Mouse (Mus musculus): ENCODE data around the gene Gm14214. TPM values are rescaled to one million over a fixed set of nuclear protein-coding genes. Genes with fewer than 3 reads are reported as not detected.

Gene Gm14214
- not detected in 2 replicates for polyA plus RNA-seq (2014; fragmentation: Nextera tagmentation; extraction: Ambion mirVana)

GRCm38 (mm10) chr2:154769930-154770329 is at the start of gene Gm14214:
Gene Gm14214, minus strand, starts transcription at chr2:154770030.
- Histone ChIP-seq H3K4me3 (ENCODE audit: low read depth, low read length) (no peak within 1 kb of the TSS), H3K4me1 (ENCODE audit: control insufficient read depth, insufficient read depth, low read length) (no peaks in the 10 kb centered on the region), H3K36me3 (ENCODE audit: control insufficient read depth, insufficient read depth, low read length) (no peaks in the 10 kb centered on the region), H3K9ac (ENCODE audit: low read depth, low read length) (no peak within 1 kb of the TSS), H3K9me3 (ENCODE audit: control insufficient read depth, low read length) (no peaks in the 10 kb centered on the region), H3K27ac (replicated peaks; ENCODE audit: low read depth, low read length) (no peak within 1 kb of the TSS), H3K4me2 (ENCODE audit: low read depth, low read length) (no peak within 1 kb of the TSS), H3K27me3 (replicated peaks; ENCODE audit: control insufficient read depth, insufficient read depth, low read length) (no peaks in the 10 kb centered on the region)
- ATAC-seq (ENCODE audit: low read depth) (no peak), DNase-seq (ENCODE audit: low spot score) (no peak)

GRCm38 (mm10) chr2:154818599-154818998 is 48.8 kb upstream of the Gm14214 start:
- no peak overlapping the region for H3K4me2 ChIP-seq (ENCODE audit: low read depth, low read length)
- H3K9ac ChIP-seq (ENCODE audit: low read depth, low read length), result no peak overlapping the region
- no peaks in the 10 kb centered on the region for H3K27me3 ChIP-seq (replicated peaks; ENCODE audit: control insufficient read depth, insufficient read depth, low read length)
- no peak overlapping the region for H3K4me3 ChIP-seq (ENCODE audit: low read depth, low read length)
- no peak overlapping the region for H3K27ac ChIP-seq (replicated peaks; ENCODE audit: low read depth, low read length)
- peaks cover 7% of the 10 kb centered on the region; the same call in 1 of the 2 replicates for H3K36me3 ChIP-seq (ENCODE audit: control insufficient read depth, insufficient read depth, low read length)
- no peak for ATAC-seq (ENCODE audit: low read depth)
- DNase-seq (ENCODE audit: low spot score), result no peak
- WGBS, result 50% methylated on average over 1 of the region's 1 CpGs
- peaks cover 14% of the 10 kb centered on the region for H3K4me1 ChIP-seq (ENCODE audit: control insufficient read depth, insufficient read depth, low read length)
- no peaks in the 10 kb centered on the region for H3K9me3 ChIP-seq (ENCODE audit: control insufficient read depth, low read length)

DNA sequence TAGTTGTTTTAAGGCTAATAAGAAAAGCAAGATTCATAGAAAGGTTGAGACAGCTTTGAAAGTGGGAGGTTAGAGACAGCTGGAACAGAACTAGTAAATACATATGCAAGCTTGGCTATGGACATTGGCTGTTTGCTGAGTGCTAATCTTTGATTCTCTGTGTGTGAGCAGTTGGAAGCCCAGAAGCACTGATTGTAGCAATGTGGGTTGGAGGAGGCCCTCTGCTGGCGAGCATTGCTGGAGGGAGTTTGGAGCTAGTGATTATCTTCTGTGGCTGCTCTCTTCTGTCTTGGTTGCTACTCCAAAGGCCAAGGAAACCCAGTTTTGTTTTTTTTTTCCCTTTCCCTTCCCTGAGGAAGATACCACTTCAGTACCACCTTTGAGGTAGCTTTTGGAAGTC is 48.0 kb upstream of the Gm14214 start:
- Histone ChIP-seq H3K4me3 (ENCODE audit: low read depth, low read length) (no peak overlapping the region), H3K4me1 (ENCODE audit: control insufficient read depth, insufficient read depth, low read length) (peaks cover 14% of the 10 kb centered on the region), H3K4me2 (ENCODE audit: low read depth, low read length) (no peak overlapping the region), H3K9me3 (ENCODE audit: control insufficient read depth, low read length) (no peaks in the 10 kb centered on the region), H3K27ac (replicated peaks; ENCODE audit: low read depth, low read length) (no peak overlapping the region), H3K36me3 (ENCODE audit: control insufficient read depth, insufficient read depth, low read length) (peaks cover 7% of the 10 kb centered on the region; the same call in 1 of the 2 replicates), H3K9ac (ENCODE audit: low read depth, low read length) (no peak overlapping the region), H3K27me3 (replicated peaks; ENCODE audit: control insufficient read depth, insufficient read depth, low read length) (no peaks in the 10 kb centered on the region)
- 40% methylated on average over 1 of the region's 1 CpGs for WGBS
- ATAC-seq (ENCODE audit: low read depth) (no peak), DNase-seq (ENCODE audit: low spot score) (peak; percentile 48)

- Histone ChIP-seq H3K4me1 (ENCODE audit: control insufficient read depth, insufficient read depth, low read length) (peaks cover 14% of the 10 kb centered on the region), H3K4me2 (ENCODE audit: low read depth, low read length) (no peak overlapping the region), H3K27ac (replicated peaks; ENCODE audit: low read depth, low read length) (no peak overlapping the region), H3K36me3 (ENCODE audit: control insufficient read depth, insufficient read depth, low read length) (no peaks in the 10 kb centered on the region), H3K9me3 (ENCODE audit: control insufficient read depth, low read length) (no peaks in the 10 kb centered on the region), H3K27me3 (replicated peaks; ENCODE audit: control insufficient read depth, insufficient read depth, low read length) (no peaks in the 10 kb centered on the region), H3K4me3 (ENCODE audit: low read depth, low read length) (no peak overlapping the region), H3K9ac (ENCODE audit: low read depth, low read length) (no peak overlapping the region)
- peak; percentile 31 for DNase-seq (ENCODE audit: low spot score)
- 21% methylated on average over 3 of the region's 3 CpGs for WGBS
- ATAC-seq (ENCODE audit: low read depth), result peak; percentile 41; the same call in 1 of the 2 replicates
Measured at GRCm38 (mm10) chr2:154817089-154817488, 47.3 kb upstream of the Gm14214 start.

DNA sequence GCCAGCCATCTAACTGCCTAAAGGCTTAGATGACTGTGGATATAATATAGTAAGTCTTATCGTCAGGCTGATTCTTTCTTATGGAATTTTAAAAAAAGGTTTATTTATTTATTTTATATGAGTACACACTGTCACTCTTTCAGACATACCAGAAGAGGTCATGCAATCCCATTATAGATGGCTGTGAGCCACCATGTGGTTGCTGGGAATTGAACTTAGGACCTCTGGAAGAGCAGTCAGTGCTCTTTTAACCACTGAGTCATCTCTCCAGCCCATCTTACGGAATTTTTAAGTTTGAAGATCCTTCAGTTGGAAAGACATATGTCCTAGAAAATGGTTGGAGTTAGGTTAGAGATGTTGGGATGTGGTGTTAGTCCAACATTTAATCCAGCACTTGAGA is 43.6 kb upstream of the Gm14214 start:
- no peak for DNase-seq (ENCODE audit: low spot score)
- no peaks in the 10 kb centered on the region for H3K36me3 ChIP-seq (ENCODE audit: control insufficient read depth, insufficient read depth, low read length)
- peaks cover 23% of the 10 kb centered on the region for H3K4me1 ChIP-seq (ENCODE audit: control insufficient read depth, insufficient read depth, low read length)
- H3K27me3 ChIP-seq (replicated peaks; ENCODE audit: control insufficient read depth, insufficient read depth, low read length), result no peaks in the 10 kb centered on the region
- H3K9me3 ChIP-seq (ENCODE audit: control insufficient read depth, low read length), result no peaks in the 10 kb centered on the region
- H3K4me2 ChIP-seq (ENCODE audit: low read depth, low read length), result no peak overlapping the region
- H3K9ac ChIP-seq (ENCODE audit: low read depth, low read length), result no peak overlapping the region
- no peak overlapping the region for H3K27ac ChIP-seq (replicated peaks; ENCODE audit: low read depth, low read length)
- ATAC-seq (ENCODE audit: low read depth), result no peak
- 86% methylated on average over 2 of the region's 2 CpGs for WGBS
- H3K4me3 ChIP-seq (ENCODE audit: low read depth, low read length), result no peak overlapping the region

- Histone ChIP-seq H3K9ac (ENCODE audit: low read depth, low read length) (no peak overlapping the region), H3K36me3 (ENCODE audit: control insufficient read depth, insufficient read depth, low read length) (no peaks in the 10 kb centered on the region), H3K27ac (replicated peaks; ENCODE audit: low read depth, low read length) (no peak overlapping the region; the same call in 1 of the 2 replicates), H3K4me3 (ENCODE audit: low read depth, low read length) (no peak overlapping the region), H3K4me1 (ENCODE audit: control insufficient read depth, insufficient read depth, low read length) (peaks cover 22% of the 10 kb centered on the region), H3K27me3 (replicated peaks; ENCODE audit: control insufficient read depth, insufficient read depth, low read length) (no peaks in the 10 kb centered on the region), H3K4me2 (ENCODE audit: low read depth, low read length) (no peak overlapping the region), H3K9me3 (ENCODE audit: control insufficient read depth, low read length) (no peaks in the 10 kb centered on the region)
- WGBS, result 33% methylated on average over 1 of the region's 1 CpGs
- no peak for DNase-seq (ENCODE audit: low spot score)
- no peak for ATAC-seq (ENCODE audit: low read depth)
Measured at GRCm38 (mm10) chr2:154810821-154811220, 41.0 kb upstream of the Gm14214 start.

DNA sequence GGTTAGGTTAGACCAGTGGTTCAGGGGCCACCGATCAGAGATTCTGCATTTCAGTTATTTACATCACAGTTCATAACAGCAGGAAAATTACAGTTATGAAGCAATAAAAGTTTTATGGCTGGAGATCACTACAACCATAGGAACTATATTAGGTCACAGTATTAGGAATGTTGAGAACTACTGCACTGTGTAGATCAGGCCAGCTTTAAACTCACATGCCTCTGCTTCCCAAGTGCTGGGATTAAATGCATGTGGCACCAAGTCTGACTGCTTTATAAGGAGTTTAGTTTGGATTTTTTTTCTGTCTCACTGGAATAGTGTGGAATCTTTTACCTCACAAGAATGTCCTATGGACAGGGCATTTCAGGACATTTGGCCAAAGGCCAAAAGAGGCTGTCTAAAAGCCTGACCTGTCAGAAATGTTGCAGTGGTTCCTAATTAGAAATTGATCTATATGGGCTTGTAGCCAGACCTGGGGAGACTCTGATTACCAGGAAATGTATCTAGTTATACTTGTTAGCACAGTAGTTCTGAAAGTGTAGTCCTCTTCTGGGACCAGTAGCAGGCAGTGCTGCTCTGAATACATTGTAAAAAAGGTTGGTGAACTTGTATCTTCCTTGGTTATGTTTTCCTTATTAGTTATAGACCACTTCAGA is 39.4 kb upstream of the Gm14214 start:
- H3K27ac ChIP-seq (replicated peaks; ENCODE audit: low read depth, low read length), result no peak overlapping the region
- H3K9me3 ChIP-seq (ENCODE audit: control insufficient read depth, low read length), result no peaks in the 10 kb centered on the region
- no peak overlapping the region for H3K4me3 ChIP-seq (ENCODE audit: low read depth, low read length)
- ATAC-seq (ENCODE audit: low read depth) (0 out of 2 replicates have a peak, but pooled peaks have one; percentile 22), DNase-seq (ENCODE audit: low spot score) (no peak)
- H3K27me3 ChIP-seq (replicated peaks; ENCODE audit: control insufficient read depth, insufficient read depth, low read length), result no peaks in the 10 kb centered on the region
- no peak overlapping the region for H3K9ac ChIP-seq (ENCODE audit: low read depth, low read length)
- H3K4me2 ChIP-seq (ENCODE audit: low read depth, low read length), result no peak overlapping the region
- peaks cover 33% of the 10 kb centered on the region for H3K4me1 ChIP-seq (ENCODE audit: control insufficient read depth, insufficient read depth, low read length)
- 91% methylated on average over 1 of the region's 1 CpGs for WGBS
- H3K36me3 ChIP-seq (ENCODE audit: control insufficient read depth, insufficient read depth, low read length), result no peaks in the 10 kb centered on the region

GRCm38 (mm10) chr2:154807689-154808088 is 37.9 kb upstream of the Gm14214 start:
- Histone ChIP-seq H3K9ac (ENCODE audit: low read depth, low read length) (no peak overlapping the region), H3K36me3 (ENCODE audit: control insufficient read depth, insufficient read depth, low read length) (no peaks in the 10 kb centered on the region), H3K9me3 (ENCODE audit: control insufficient read depth, low read length) (no peaks in the 10 kb centered on the region), H3K4me3 (ENCODE audit: low read depth, low read length) (no peak overlapping the region), H3K4me1 (ENCODE audit: control insufficient read depth, insufficient read depth, low read length) (peaks cover 38% of the 10 kb centered on the region), H3K27me3 (replicated peaks; ENCODE audit: control insufficient read depth, insufficient read depth, low read length) (no peaks in the 10 kb centered on the region), H3K27ac (replicated peaks; ENCODE audit: low read depth, low read length) (no peak overlapping the region), H3K4me2 (ENCODE audit: low read depth, low read length) (no peak overlapping the region)
- ATAC-seq (ENCODE audit: low read depth), result no peak
- DNase-seq (ENCODE audit: low spot score), result no peak
- 46% methylated on average over 1 of the region's 1 CpGs for WGBS

GRCm38 (mm10) chr2:154803845-154804244 is 34.0 kb upstream of the Gm14214 start:
- DNase-seq (ENCODE audit: low spot score) (no peak), ATAC-seq (ENCODE audit: low read depth) (no peak)
- Histone ChIP-seq H3K4me1 (ENCODE audit: control insufficient read depth, insufficient read depth, low read length) (peaks cover 30% of the 10 kb centered on the region), H3K9ac (ENCODE audit: low read depth, low read length) (no peak overlapping the region), H3K4me3 (ENCODE audit: low read depth, low read length) (no peak overlapping the region), H3K27me3 (replicated peaks; ENCODE audit: control insufficient read depth, insufficient read depth, low read length) (no peaks in the 10 kb centered on the region), H3K4me2 (ENCODE audit: low read depth, low read length) (no peak overlapping the region), H3K27ac (replicated peaks; ENCODE audit: low read depth, low read length) (no peak overlapping the region), H3K36me3 (ENCODE audit: control insufficient read depth, insufficient read depth, low read length) (no peaks in the 10 kb centered on the region; the same call in 1 of the 2 replicates), H3K9me3 (ENCODE audit: control insufficient read depth, low read length) (no peaks in the 10 kb centered on the region)
- 70% methylated on average over 4 of the region's 4 CpGs for WGBS

Data from embryonic facial prominence, embryonic 14.5 days (tissue).